Mouse (Mus musculus): Measurements from ENCODE around the gene Wrap73.

DNA sequence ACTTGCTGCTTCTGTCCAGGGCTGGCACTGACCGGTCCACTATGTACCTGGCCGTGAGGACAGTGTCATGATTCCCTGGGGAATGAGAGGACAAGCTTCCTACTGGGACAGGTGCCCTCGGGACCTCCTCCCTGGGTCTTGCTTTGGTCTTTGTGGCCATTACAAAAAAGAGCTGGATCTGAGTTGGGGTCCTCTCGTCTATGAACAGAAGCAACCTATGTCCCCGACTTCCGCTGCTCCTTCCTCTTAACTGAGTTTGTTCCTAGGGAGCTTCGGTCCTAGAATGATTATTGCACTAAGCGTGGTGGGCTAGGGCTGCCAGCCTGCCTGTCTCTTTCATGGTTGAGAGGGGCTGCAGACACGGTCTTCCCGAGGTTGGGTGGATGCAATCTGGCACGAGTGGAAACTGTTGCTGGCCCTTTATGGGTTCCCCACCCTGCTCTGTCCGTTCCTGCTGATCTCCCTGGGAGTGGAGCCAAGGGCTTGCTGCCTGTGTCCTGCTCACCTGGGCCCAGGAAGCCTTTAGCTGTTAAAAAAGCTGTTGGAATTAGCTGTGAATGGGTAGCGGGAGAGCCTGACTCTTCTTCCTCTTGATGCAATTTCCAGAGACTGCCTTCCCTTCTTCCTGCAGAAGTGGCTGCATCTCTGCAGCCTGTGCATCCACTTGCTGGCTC is 29.9 kb downstream of the Wrap73 start:
- no peak for TF ChIP-seq CHD2 (IDR thresholded peaks at IDR 0.05; ENCODE audit: low read depth, low read length)
- no peak for TF ChIP-seq HCFC1 (IDR thresholded peaks at IDR 0.05; ENCODE audit: borderline replicate concordance, insufficient read depth, low read length)
- no peak for TF ChIP-seq MAFK (IDR thresholded peaks at IDR 0.05; ENCODE audit: insufficient read depth, low read depth, low read length)

Measured in ES-E14 (cell line).